Mouse (Mus musculus): ENCODE measurements around the gene Gpkow. TPM values are rescaled to one million over a fixed set of nuclear protein-coding genes. Genes with fewer than 3 reads are reported as not detected.

The Gpkow gene
- total and polyA plus RNA-seq, 3 experiments: 23.4 to 539 (median 37.0) TPM

DNA sequence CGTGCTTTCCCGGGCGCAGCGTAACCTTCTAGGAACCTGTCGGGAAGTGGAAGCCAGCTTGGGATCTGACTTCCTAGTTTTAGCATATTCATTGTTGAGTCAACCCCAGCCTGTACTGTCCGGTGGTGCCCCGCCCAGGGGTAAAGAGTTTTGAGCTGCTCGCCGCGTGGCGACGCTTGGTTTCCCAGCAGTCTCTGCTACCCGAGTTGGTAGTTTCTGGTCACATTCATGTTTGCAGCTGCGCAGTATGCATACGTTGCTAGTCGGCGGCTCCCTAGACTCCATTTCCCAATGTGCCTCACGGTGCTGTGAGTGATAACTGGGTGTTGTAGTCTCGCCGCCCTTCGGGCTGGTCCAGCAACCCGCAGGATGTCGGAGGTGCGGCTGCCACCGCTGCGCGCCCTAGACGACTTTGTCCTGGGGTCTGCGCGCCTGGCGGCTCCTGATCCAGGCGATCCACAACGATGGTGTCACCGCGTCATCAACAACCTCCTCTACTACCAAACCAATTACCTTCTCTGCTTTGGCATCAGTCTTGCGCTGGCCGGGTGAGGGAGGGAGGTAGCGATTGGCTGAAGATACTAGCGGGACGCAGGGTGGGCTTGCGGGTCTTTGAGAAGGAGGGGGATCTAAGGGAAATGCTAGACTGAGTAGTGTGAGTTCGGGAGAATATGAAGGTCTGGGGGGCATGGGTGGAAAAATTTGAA is 31.4 kb downstream of the Gpkow start, which contains the start of gene Praf2 (continued):
- peak; percentile 79 for TF ChIP-seq NRF1 (IDR thresholded peaks at IDR 0.05; ENCODE audit: insufficient read depth, low read depth, low read length, poor library complexity, severe bottlenecking)
- no peak for TF ChIP-seq E2F4 (IDR thresholded peaks at IDR 0.05; ENCODE audit: borderline replicate concordance, low read depth, low read length)

- no peak for DNase-seq (ENCODE audit: low read depth, low spot score)
- peak overlapping the region; percentile 60 for H3K9ac ChIP-seq (ENCODE audit: control insufficient read depth, low read depth, low read length, poor library complexity, severe bottlenecking)
- H3K9me3 ChIP-seq (replicated peaks; ENCODE audit: insufficient read depth, low read length): no peaks in the 10 kb centered on the region
- H3K27me3 ChIP-seq (ENCODE audit: control insufficient read depth in 1 of 2, insufficient read depth in 2 of 2, low read length in 2 of 2): no peaks in the 10 kb centered on the region
- H3K4me3 ChIP-seq (ENCODE audit: control insufficient read depth in 1 of 2, insufficient read depth in 1 of 2, low read depth in 2 of 2, low read length in 2 of 2): peak overlapping the region; percentile 63 to 77
- H3K36me3 ChIP-seq (ENCODE audit: control insufficient read depth in 1 of 2, insufficient read depth in 2 of 2, low read length in 2 of 2): no peaks in the 10 kb centered on the region
- no peak overlapping the region for H3K27ac ChIP-seq (ENCODE audit: control insufficient read depth, low read depth, low read length)
- TF ChIP-seq BHLHE40 (IDR thresholded peaks at IDR 0.05; ENCODE audit: borderline replicate concordance, low read depth, low read length) (no peak), GABPA (IDR thresholded peaks at IDR 0.05; ENCODE audit: low read depth, low read length) (no peak), EP300 (IDR thresholded peaks at IDR 0.05; ENCODE audit: low read depth in 1 of 2, low read length in 2 of 2) (no peak), KAT2A (conservative IDR thresholded peaks at IDR 0.05; ENCODE audit: low read depth, low read length) (no peak), ZMIZ1 (IDR thresholded peaks at IDR 0.05; ENCODE audit: low read depth, low read length) (no peak), ETS1 (IDR thresholded peaks at IDR 0.05; ENCODE audit: low read depth, low read length) (no peak), ELF1 (IDR thresholded peaks at IDR 0.05; ENCODE audit: low read depth, low read length) (no peak)
- H3K79me2 ChIP-seq (ENCODE audit: control insufficient read depth, insufficient read depth, low read length, poor library complexity): no peaks in the 10 kb centered on the region; the same call in 1 of the 2 replicates
- H3K4me1 ChIP-seq (ENCODE audit: control insufficient read depth in 1 of 2, insufficient read depth in 2 of 2, low read length in 2 of 2): peaks cover 3 to 11% of the 10 kb centered on the region in 2 experiments; a peak in 2 of 4 replicates
Observed at GRCm38 (mm10) chrX:7728922-7729265, 32.0 kb downstream of the Gpkow start.

DNA sequence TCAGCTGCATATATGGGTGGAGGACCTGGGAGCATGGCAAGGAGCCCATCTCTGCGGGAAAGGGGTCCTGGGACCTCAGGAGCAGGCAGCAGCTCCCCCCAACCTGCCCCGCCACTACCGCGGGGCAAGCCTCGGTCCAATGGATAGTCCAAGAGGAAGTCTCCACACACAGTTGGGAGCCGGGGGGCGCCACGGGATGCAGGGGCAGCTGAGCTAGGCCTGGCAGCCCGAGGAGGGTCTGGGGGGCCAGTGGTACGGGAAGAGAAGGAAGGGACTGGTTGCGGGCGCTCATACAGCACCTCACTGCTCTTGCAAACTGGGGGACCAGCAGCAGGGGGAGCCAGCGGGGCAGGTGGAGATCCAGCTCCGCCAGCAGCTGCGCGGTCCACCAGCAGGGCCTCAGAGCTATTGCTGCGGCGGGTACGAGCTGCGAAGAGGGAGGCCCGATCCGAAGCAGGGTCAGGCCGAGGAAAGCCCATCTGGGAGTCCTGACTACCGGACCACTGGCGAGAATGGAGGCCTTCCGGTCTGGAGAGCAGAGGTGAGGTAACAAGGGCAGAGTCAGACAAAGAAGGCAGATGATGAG is 36.7 kb downstream of the Gpkow start:
- Histone ChIP-seq H3K79me2 (ENCODE audit: control insufficient read depth, insufficient read depth, low read length, poor library complexity) (no peaks in the 10 kb centered on the region; the same call in 1 of the 2 replicates), H3K4me3 (ENCODE audit: control insufficient read depth in 1 of 2, insufficient read depth in 1 of 2, low read depth in 2 of 2, low read length in 2 of 2) (peak overlapping the region; percentile 63 to 71), H3K9me3 (replicated peaks; ENCODE audit: insufficient read depth, low read length) (no peaks in the 10 kb centered on the region), H3K27ac (ENCODE audit: control insufficient read depth, low read depth, low read length) (0 out of 2 replicates have a peak overlapping the region, but pooled peaks have one; percentile 21), H3K9ac (ENCODE audit: control insufficient read depth, low read depth, low read length, poor library complexity, severe bottlenecking) (peak overlapping the region; percentile 82), H3K27me3 (ENCODE audit: control insufficient read depth in 1 of 2, insufficient read depth in 2 of 2, low read length in 2 of 2) (no peaks in the 10 kb centered on the region), H3K4me1 (ENCODE audit: control insufficient read depth in 1 of 2, insufficient read depth in 2 of 2, low read length in 2 of 2) (peaks cover 0 to 11% of the 10 kb centered on the region in 2 experiments; a peak in 1 of 4 replicates), H3K36me3 (ENCODE audit: control insufficient read depth in 1 of 2, insufficient read depth in 2 of 2, low read length in 2 of 2) (peaks cover 0 to 2% of the 10 kb centered on the region in 2 experiments; a peak in 1 of 4 replicates)
- DNase-seq (ENCODE audit: low read depth, low spot score): peak; percentile 91
- TF ChIP-seq POLR2A (IDR thresholded peaks at IDR 0.05; ENCODE audit: control insufficient read depth in 1 of 2, insufficient read depth in 1 of 2, low read depth in 1 of 2, low read length in 2 of 2, poor library complexity in 1 of 2): peak; percentile 56 to 57; a peak in 2 of 4 replicates
- TF ChIP-seq RCOR1 (IDR thresholded peaks at IDR 0.05; ENCODE audit: low read depth, low read length): no peak
- TF ChIP-seq CHD1 (IDR thresholded peaks at IDR 0.05; ENCODE audit: low read depth, low read length): no peak
- no peak for TF ChIP-seq JUND (IDR thresholded peaks at IDR 0.05; ENCODE audit: low read depth, low read length)
- TF ChIP-seq SMC3 (IDR thresholded peaks at IDR 0.05; ENCODE audit: low read depth, low read length): peak; percentile 74
- no peak for TF ChIP-seq EP300 (IDR thresholded peaks at IDR 0.05; ENCODE audit: low read depth in 1 of 2, low read length in 2 of 2)
- TF ChIP-seq ZMIZ1 (IDR thresholded peaks at IDR 0.05; ENCODE audit: low read depth, low read length): no peak
- TF ChIP-seq ZKSCAN1 (IDR thresholded peaks at IDR 0.05; ENCODE audit: low read depth, low read length): no peak
- peak; percentile 62 to 90 (median 87); a peak in 5 of 6 replicates for TF ChIP-seq CTCF (IDR thresholded peaks at IDR 0.05 in 2 of 3, conservative IDR thresholded peaks at IDR 0.05 in 1 of 3; ENCODE audit: control insufficient read depth in 1 of 3, insufficient read depth in 1 of 3, low read depth in 2 of 3, low read length in 3 of 3, poor library complexity in 1 of 3, severe bottlenecking in 1 of 3)
- no peak for TF ChIP-seq MYB (IDR thresholded peaks at IDR 0.05; ENCODE audit: low read depth, low read length)
- peak; percentile 26; the same call in 1 of the 2 replicates for TF ChIP-seq ZC3H11A (IDR thresholded peaks at IDR 0.05; ENCODE audit: low read depth, low read length)
- TF ChIP-seq GABPA (IDR thresholded peaks at IDR 0.05; ENCODE audit: low read depth, low read length): no peak
- TF ChIP-seq NELFE (IDR thresholded peaks at IDR 0.05; ENCODE audit: low read depth, low read length): 0 out of 2 replicates have a peak, but pooled peaks have one; percentile 19
- no peak for TF ChIP-seq POLR2AphosphoS2 (IDR thresholded peaks at IDR 0.05; ENCODE audit: low read length)
- peak; percentile 46; the same call in 1 of the 2 replicates for TF ChIP-seq NRF1 (IDR thresholded peaks at IDR 0.05; ENCODE audit: insufficient read depth, low read depth, low read length, poor library complexity, severe bottlenecking)
- no peak for TF ChIP-seq MAFK (IDR thresholded peaks at IDR 0.05; ENCODE audit: borderline replicate concordance, low read depth, low read length)
- peak; percentile 59 for TF ChIP-seq RAD21 (IDR thresholded peaks at IDR 0.05; ENCODE audit: low read depth, low read length)
- no peak for TF ChIP-seq ZNF384 (IDR thresholded peaks at IDR 0.05; ENCODE audit: low read depth, low read length)

Data from MEL (cell line).